Mouse (Mus musculus) midbrain, embryonic 10.5 days (tissue): ENCODE results near the gene She. TPM values are rescaled to one million over a fixed set of nuclear protein-coding genes. Genes with fewer than 3 reads are reported as not detected.

ENCODE experiments used
- DNase-seq: peaks from one replicate; pipeline ENCODE4 v3.0.0-alpha.2; 2017; ENCODE audit warnings: low spot score
- H3K27ac ChIP-seq: fragments of 300-500 bp; sonication (generic); replicated peaks from 2 replicates; pipeline ENCODE4 v1.5.1; 2016; ENCODE audit warnings: mild to moderate bottlenecking
- H3K27me3 ChIP-seq: fragments of 300-500 bp; sonication (generic); 2 replicates; pipeline ENCODE4 v1.6.1; 2016; ENCODE audit warnings: low read depth, mild to moderate bottlenecking; ENCODE audit not compliant: poor library complexity, severe bottlenecking
- H3K36me3 ChIP-seq: fragments of 300-500 bp; sonication (generic); 2 replicates; pipeline ENCODE4 v1.6.1; 2016; ENCODE audit warnings: mild to moderate bottlenecking, moderate library complexity
- H3K4me1 ChIP-seq: fragments of 300-500 bp; sonication (generic); 2 replicates; pipeline ENCODE4 v1.6.1; 2016
- H3K4me3 ChIP-seq: fragments of 300-500 bp; sonication (generic); 2 replicates; pipeline ENCODE4 v1.5.1; 2016; ENCODE audit warnings: mild to moderate bottlenecking, moderate library complexity
- H3K9me3 ChIP-seq: fragments of 300-500 bp; sonication (generic); replicated peaks from 2 replicates; pipeline ENCODE4 v1.6.1; 2016; ENCODE audit warnings: mild to moderate bottlenecking
- WGBS: fragments of 180-500 bp; shearing (Covaris S2); methylation state at CpG from one replicate; pipeline ENCODE4 v1.1.7; 2016; 5-methylcytosine and 5-hydroxymethylcytosine counted together
- polyA plus RNA-seq: library from polyadenylated mRNA; unstranded; fragments of >200 nt; fragmentation: Nextera tagmentation; extraction: Ambion mirVana; gene quantifications from 2 replicates; pipeline ENCODE4 v1.2.1, GENCODE M21; 2016

Gene She
- polyA plus RNA-seq, 1 experiment from 2014 or later, result 2.0 TPM

- Histone ChIP-seq H3K4me3 (no peak overlapping the region), H3K27me3 (peaks cover 44% of the 10 kb centered on the region), H3K9me3 (peaks cover 9% of the 10 kb centered on the region), H3K27ac (no peak overlapping the region), H3K4me1 (peaks cover 26% of the 10 kb centered on the region), H3K36me3 (no peaks in the 10 kb centered on the region)
- DNase-seq, result no peak
- WGBS, result 62% methylated on average over 9 of the region's 9 CpGs
These were observed 37.8 kb downstream of the She start for GRCm38 (mm10) chr3:89868956-89869355.

DNA sequence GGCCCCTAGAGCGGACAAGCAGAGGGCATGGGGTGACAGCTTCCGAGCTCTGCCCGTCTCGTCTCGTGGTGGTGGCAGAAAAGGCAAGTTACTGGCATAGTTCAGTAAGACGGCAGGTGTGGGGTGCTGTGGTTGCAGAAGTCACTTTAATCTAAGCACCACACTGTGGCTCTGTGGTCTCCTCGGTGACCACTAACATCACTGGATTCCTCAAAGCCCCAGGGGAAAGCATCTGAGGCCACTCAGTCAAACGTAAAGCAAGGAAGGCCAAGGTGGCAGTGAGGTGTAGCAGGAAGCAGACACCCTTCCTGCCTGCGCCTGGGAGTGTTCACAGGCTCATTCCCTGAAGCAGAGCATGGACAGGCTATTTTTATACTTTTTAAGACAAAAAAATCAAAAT, 38.4 kb downstream of the She start:
- Histone ChIP-seq H3K4me1 (peaks cover 26% of the 10 kb centered on the region), H3K36me3 (no peaks in the 10 kb centered on the region), H3K27ac (no peak overlapping the region), H3K27me3 (peaks cover 50% of the 10 kb centered on the region), H3K9me3 (peaks cover 9% of the 10 kb centered on the region), H3K4me3 (no peak overlapping the region)
- no peak for DNase-seq
- 66% methylated on average over 9 of the region's 9 CpGs for WGBS

DNA sequence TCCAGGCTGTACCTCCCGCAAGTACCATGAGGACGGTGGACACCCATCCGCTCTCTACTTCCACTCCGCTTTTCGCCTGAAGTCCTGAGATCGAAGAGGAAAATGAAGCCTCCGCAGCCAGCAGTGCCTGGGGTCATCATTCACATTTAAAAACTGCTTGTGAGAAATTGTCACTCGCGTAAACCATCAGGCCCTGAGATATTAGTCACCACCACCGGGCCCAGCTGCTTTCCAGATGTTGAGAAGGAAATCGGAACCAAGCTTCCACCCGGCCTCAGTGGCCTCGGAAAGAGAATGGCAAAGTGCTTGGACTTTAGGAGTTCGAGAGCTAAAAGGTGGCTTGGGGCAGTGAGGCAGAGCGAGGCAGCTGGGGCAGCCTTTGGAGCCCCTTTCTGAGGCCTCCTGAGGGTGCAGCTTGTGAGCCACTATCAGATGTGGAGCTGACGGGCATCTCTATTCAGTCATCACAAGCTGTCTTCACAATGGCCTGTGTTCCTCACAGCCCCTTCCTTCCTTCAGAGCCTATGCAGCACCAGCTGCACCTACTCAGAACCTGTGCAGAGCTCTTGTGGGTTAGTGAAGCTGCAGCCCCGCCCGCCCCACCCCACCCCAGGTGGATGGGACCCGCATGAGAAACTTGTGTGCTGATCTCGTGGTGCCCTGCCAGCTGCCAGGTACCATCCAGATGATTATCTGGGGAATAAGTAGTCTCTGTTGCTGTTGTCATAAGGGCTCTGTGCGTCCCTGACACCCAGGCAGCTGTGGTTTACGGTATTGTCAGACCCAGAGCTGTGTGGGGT, 39.5 kb downstream of the She start:
- Histone ChIP-seq H3K27ac (no peak overlapping the region), H3K9me3 (peaks cover 9% of the 10 kb centered on the region), H3K4me3 (no peak overlapping the region), H3K4me1 (peaks cover 26% of the 10 kb centered on the region), H3K36me3 (no peaks in the 10 kb centered on the region), H3K27me3 (peaks cover 61% of the 10 kb centered on the region)
- 86% methylated on average over 22 of the region's 22 CpGs for WGBS
- no peak for DNase-seq

GRCm38 (mm10) chr3:89871339-89871914, 40.3 kb downstream of the She start:
- Histone ChIP-seq H3K27me3 (peaks cover 69% of the 10 kb centered on the region), H3K36me3 (no peaks in the 10 kb centered on the region), H3K9me3 (peaks cover 9% of the 10 kb centered on the region), H3K27ac (no peak overlapping the region), H3K4me1 (peaks cover 26% of the 10 kb centered on the region), H3K4me3 (no peak overlapping the region)
- no peak for DNase-seq
- WGBS, result 76% methylated on average over 8 of the region's 8 CpGs

- peaks cover 9% of the 10 kb centered on the region for H3K9me3 ChIP-seq
- 92% methylated on average over 7 of the region's 7 CpGs for WGBS
- H3K4me3 ChIP-seq, result no peak overlapping the region
- H3K27me3 ChIP-seq, result peaks cover 75% of the 10 kb centered on the region
- H3K36me3 ChIP-seq, result no peaks in the 10 kb centered on the region
- DNase-seq, result no peak
- H3K27ac ChIP-seq, result no peak overlapping the region
- peaks cover 29% of the 10 kb centered on the region for H3K4me1 ChIP-seq
These were observed 41.0 kb downstream of the She start for GRCm38 (mm10) chr3:89872209-89872608.

DNA sequence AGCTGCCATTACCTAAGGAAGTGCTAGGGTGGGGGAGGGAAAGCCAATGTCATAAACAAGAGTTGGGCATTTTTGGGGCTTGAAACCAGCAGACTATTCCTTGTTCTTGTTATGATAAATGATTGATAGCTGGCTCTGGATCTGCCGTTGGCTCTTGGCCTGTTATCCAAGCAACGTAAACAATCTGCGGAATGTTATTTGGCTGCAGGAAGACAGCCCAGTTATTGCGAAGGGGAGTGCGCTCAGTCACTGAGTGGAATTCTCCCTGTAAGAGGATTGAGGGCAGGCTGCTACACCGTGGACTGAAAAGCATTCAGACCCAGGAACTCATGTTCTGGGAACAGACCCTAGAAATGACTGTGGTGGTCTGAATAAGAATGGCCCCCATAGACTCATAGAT, 41.5 kb downstream of the She start:
- Histone ChIP-seq H3K4me3 (no peak overlapping the region), H3K4me1 (peaks cover 29% of the 10 kb centered on the region), H3K27ac (no peak overlapping the region), H3K9me3 (peaks cover 9% of the 10 kb centered on the region), H3K27me3 (peaks cover 78% of the 10 kb centered on the region), H3K36me3 (no peaks in the 10 kb centered on the region)
- DNase-seq, result no peak
- 95% methylated on average over 6 of the region's 6 CpGs for WGBS

DNA sequence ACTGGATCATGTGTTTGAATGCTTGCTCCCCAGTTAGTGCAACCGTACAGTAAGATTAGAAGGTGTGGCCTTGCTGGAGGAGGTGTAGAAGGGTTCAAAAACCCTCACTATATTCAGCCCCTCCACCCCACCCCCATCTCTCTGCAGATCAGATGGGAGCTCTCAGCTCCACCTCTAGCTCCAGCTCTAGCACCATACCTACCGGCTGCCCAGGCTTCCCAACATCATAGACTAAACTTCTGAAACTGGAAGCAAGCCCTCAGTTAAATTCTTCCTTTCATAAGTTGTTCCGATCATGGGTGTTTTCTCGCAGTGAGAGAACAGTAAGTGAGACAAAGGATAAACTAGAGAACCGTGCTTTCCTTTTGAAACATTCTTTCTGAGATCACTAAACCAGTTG, 42.9 kb downstream of the She start:
- H3K4me3 ChIP-seq, result no peak overlapping the region

GRCm38 (mm10) chr3:89875021-89875420, 43.9 kb downstream of the She start:
- H3K27ac ChIP-seq, result no peak overlapping the region
- H3K4me3 ChIP-seq, result no peak overlapping the region
- H3K4me1 ChIP-seq, result peaks cover 24% of the 10 kb centered on the region
- no peak for DNase-seq
- 89% methylated on average over 9 of the region's 9 CpGs for WGBS
- H3K9me3 ChIP-seq, result peaks cover 9% of the 10 kb centered on the region
- peaks cover 84% of the 10 kb centered on the region for H3K27me3 ChIP-seq
- no peaks in the 10 kb centered on the region for H3K36me3 ChIP-seq

More for the DNA sequence above, 42.9 kb downstream of the She start:
- 92% methylated on average over 5 of the region's 5 CpGs for WGBS
- no peaks in the 10 kb centered on the region for H3K36me3 ChIP-seq
- peaks cover 28% of the 10 kb centered on the region for H3K4me1 ChIP-seq
- no peak for DNase-seq
- H3K27me3 ChIP-seq, result peaks cover 82% of the 10 kb centered on the region
- H3K27ac ChIP-seq, result no peak overlapping the region
- peaks cover 9% of the 10 kb centered on the region for H3K9me3 ChIP-seq

DNA sequence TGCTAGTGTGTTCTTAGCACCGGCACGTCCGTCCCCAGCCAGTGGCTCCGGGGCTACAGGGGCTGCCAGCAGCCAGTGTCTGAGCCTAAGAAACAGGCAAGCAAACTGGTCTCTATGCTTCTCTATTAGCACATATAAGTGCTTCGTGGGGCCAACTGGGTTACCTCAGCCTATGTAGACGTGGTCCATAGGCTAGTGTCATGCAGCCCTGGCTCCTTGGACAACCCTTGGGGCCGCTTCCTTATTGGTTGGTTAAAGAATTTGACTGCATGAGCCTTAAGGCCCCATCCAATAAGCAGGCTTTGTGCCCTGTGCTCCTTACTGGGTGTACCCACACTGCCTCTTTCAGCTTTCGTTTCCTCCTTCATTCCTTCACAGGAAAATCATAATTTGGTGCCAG, 44.6 kb downstream of the She start:
- DNase-seq, result no peak
- H3K9me3 ChIP-seq, result peaks cover 9% of the 10 kb centered on the region
- H3K27me3 ChIP-seq, result peaks cover 84% of the 10 kb centered on the region
- H3K36me3 ChIP-seq, result no peaks in the 10 kb centered on the region
- H3K27ac ChIP-seq, result no peak overlapping the region
- 83% methylated on average over 8 of the region's 8 CpGs for WGBS
- peaks cover 20% of the 10 kb centered on the region for H3K4me1 ChIP-seq
- H3K4me3 ChIP-seq, result no peak overlapping the region

GRCm38 (mm10) chr3:89876469-89876868, 45.3 kb downstream of the She start:
- H3K4me3 ChIP-seq, result no peak overlapping the region
- no peaks in the 10 kb centered on the region for H3K36me3 ChIP-seq
- H3K9me3 ChIP-seq, result peaks cover 9% of the 10 kb centered on the region
- H3K27ac ChIP-seq, result no peak overlapping the region
- peaks cover 87% of the 10 kb centered on the region for H3K27me3 ChIP-seq
- 73% methylated on average over 4 of the region's 4 CpGs for WGBS
- DNase-seq, result no peak
- peaks cover 16% of the 10 kb centered on the region for H3K4me1 ChIP-seq

DNA sequence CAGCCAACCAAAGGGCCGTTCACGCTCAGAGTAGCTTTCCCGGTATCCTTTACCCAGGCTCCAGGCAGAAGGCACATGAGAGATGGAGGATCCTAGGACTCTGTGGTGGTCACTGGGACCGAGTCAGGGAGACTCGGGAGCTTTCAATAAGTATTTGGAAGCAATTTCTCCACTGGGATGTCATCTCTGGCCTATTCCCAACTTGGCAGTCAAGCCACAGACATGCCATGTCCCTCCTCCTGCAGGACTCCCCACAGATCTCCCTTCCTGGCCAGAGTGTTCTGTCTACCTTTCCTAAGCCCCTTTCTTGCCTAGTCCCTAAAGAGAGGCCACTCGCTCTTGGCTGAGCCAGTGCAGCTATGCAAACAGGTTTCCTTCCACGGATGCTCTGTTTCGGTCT, 46.0 kb downstream of the She start:
- Histone ChIP-seq H3K36me3 (no peaks in the 10 kb centered on the region), H3K27me3 (peaks cover 89% of the 10 kb centered on the region), H3K4me3 (no peak overlapping the region), H3K27ac (no peak overlapping the region), H3K9me3 (peaks cover 9% of the 10 kb centered on the region), H3K4me1 (peaks cover 16% of the 10 kb centered on the region)
- 74% methylated on average over 8 of the region's 8 CpGs for WGBS
- no peak for DNase-seq

- no peak for DNase-seq
- no peaks in the 10 kb centered on the region for H3K9me3 ChIP-seq
- no peak overlapping the region for H3K4me3 ChIP-seq
- H3K27me3 ChIP-seq, result peaks cover 96% of the 10 kb centered on the region
- 7% methylated on average over 3 of the region's 3 CpGs for WGBS
- H3K36me3 ChIP-seq, result no peaks in the 10 kb centered on the region
- H3K4me1 ChIP-seq, result peaks cover 16% of the 10 kb centered on the region
- H3K27ac ChIP-seq, result no peak overlapping the region
These were observed 47.3 kb downstream of the She start for GRCm38 (mm10) chr3:89878456-89878855.

GRCm38 (mm10) chr3:89879326-89879725, 48.2 kb downstream of the She start:
- Histone ChIP-seq H3K27ac (no peak overlapping the region), H3K36me3 (no peaks in the 10 kb centered on the region), H3K9me3 (no peaks in the 10 kb centered on the region), H3K27me3 (peaks cover 96% of the 10 kb centered on the region), H3K4me1 (peaks cover 16% of the 10 kb centered on the region), H3K4me3 (no peak overlapping the region)
- 71% methylated on average over 3 of the region's 3 CpGs for WGBS
- DNase-seq, result no peak
